Mouse (Mus musculus) thymus, postnatal 10 days (tissue): ENCODE results near the gene Snx29.

Experiments used
- DNase-seq, 2 experiments: peaks; one replicate each; pipeline ENCODE4 v3.0.0; 2021; ENCODE audit warnings: low spot score in 2 of 2

The Snx29 gene

DNA sequence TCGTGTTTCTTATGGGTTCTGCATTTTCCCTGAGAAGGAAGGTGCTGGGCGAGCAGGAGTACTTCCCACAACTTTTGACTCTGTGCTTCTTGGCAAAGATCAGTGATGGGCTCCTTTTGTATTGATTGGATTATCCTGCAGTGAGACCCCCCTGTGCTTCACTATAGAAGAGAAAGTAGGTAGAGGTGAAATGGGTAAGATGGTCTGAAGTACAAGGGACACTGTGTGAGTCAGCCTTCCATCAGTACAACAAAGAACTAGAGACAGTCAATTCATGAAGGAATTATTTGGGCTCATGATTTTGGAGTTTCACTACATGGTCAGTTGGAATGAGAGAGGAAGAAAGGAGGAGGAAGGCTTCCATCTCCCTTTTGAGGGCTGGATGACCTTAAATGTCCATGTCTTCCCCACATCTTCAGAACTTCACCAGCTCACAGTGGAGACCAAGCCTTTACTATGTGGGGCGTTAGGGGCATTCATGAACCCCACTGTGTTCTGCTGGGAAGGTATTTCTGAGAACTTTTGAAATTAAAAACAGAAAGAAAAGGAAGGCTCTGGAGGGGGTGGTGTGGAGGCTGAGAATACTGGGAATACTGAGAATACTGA, 363.1 kb downstream of the Snx29 start:
- no peak for DNase-seq

DNA sequence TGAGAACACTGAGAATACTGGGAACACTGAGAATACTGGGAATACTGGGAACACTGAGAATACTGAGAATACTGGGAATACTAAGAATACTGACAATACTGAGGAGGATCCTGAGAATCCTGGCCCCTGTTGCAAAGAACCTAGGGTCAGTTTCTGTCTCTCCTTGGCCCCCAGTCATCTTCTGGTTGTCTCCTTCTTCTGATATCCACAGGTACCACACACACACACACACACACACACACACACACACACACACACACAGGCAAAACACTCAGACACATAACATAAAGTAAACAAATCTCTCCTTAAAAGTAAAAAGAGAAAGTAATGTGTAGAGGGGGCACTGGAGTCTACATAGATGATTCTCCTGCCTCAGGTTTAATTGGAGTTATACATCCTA, 365.1 kb downstream of the Snx29 start:
- DNase-seq: no peak

DNA sequence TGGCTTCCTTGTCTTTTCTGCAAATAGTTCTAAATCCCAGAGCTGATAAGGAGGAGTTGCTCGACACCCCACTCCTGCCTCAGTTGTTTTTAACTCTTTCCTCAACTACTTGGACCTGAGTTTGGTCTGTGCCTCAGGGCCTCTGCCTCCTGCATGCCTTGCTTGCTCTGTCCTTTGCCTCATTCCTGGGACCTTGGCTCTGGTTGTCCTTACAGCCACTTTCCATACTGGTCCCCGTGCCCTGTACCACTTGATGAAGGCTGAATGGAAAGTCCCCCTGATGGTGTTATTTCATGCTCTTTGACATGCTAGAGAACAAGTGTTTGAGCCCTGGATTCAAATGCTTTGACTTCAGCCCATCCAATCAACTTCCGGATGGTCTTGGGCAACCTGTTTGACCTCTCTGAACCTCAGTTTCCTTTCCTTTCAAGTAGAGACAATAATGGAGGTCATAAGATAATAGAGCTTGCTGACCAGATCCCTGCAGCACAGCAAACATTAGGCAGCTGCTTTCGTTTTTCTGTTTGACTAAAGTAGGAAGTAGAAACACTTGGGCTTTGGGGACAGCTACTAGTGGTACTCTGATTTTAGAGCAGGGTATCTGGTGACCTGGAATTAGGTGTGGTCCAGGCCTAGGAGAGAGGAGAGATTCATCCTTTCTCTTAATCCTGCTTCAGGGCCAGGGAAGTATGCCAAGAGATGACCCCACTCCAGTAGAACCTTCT, 365.7 kb downstream of the Snx29 start:
- no peak for DNase-seq

DNA sequence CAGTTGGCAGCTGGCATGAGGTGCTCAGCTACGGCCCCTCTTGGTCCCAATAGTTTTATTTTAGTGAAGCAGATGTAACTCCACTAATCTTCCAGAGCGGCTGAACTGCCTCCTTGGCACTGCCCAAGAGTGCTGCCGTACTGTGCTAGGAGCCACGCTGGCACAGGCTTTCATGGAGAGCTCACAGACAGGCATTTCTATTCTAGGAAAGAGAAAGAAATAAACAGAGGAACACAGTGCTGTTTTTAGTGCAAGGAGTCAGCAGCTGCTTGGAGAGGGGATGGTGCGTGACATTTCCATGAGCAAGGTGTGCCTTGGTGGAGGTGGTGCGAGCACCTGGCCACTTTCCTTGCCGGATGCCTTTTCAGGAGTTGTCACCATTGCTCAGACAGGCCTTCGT, 367.4 kb downstream of the Snx29 start:
- DNase-seq: no peak

DNA sequence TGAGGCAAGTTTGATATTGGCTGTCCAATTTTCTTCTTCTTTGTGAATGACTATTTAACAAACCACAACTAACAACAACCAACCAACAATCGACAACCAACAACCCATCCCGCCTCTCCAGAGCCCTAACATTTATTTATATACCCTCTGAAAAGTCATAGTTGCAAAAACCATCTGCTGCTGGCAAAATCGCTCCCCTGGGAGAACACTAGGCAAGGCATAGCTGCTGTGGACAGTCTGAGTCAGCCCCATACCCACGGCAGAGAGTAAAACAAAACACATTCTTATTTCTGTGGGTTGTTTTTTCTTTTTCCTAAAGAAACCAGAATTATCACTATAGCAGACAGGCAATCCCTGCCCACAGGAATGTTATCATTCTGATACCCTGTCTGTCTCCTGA, 368.0 kb downstream of the Snx29 start:
- no peak for DNase-seq

DNA sequence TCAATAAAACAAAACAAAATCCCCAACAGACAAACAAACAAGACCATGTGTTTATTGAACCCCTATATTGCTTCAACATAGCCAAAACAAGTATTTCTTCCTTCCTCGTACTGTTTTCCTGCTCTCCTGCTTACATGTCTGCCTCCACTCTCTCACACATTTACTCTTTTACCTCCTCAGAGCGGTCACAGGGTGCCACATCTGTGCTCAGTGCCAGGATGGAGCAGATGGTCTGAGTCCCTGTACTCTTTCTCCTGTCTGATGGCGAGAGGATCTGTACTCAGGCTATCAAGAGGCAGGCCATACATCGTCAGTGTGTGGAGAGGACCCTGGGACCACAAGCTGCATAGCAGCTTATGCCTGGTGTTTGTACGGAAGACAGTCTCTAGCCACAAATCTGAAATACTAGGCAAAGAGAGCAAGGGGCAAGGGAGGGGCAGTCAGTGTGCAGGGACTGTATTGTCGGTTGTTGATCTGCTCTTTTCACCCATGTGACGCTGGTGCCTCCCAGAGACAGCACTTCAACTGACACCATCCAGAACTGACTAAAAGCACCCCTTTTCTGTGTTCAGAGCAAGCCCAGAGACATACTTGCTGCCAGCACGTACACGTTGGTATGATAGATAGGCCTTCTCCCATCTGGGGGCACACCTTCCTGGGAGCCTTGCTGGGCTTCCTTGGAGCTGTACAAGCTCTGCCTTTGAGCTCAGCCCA, 368.9 kb downstream of the Snx29 start:
- DNase-seq: no peak

DNA sequence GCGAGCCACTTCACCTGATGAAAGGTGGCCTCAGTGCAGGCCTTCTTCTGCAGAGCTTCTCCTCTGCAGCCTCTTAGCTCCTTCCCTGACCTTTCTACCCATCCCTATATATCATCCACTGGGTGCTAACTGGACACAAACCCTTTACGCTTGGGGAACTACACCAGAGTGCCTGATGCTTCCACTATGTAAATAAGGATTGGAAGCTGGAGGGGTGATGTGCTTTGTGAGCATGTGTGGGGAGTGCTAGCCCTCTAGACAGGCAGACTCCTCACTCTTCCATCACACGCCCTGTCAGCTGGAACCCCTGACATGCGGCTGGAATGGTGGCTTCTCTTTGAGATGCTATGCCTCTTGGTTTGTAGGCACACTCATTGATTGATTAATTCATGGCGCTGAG, 370.0 kb downstream of the Snx29 start:
- DNase-seq: no peak

DNA sequence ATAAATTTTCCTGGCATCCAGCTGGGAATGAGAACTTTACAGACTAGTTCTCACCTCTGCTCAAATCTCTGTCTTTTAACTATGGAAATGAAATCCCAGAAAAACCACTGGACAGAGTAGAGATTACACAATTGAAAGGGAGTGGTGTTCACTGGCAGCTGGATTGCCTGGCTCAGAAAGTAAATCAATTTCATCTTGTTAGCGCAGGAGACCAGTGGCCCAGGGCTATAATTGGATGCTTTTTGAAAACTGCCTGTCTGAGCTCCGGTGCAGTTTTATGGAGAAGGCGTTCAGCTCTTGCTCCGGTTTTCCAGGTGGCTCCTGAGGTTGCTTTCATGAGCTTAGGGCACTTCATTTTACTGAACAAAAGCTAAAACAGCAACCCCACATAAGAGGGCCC, 371.7 kb downstream of the Snx29 start:
- no peak for DNase-seq

DNA sequence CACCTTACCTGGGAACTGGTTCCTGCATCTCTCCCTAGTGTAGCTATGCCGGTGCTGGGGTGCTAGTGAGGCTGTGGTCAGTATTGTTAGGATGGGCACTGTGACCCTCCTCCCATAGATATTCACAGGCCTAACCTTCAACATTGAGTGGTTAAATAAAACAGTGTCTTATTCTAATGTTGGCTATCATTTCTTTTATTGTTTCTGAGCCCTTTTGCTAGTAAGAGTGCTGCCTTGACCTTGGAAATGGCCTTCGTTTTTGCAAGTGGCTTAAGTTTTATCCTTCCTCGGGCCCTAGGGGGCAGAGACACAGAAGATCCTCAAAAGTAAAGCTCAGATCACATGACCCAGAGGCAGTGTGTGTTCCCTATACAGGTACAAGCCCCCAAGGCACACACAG, 374.1 kb downstream of the Snx29 start:
- no peak for DNase-seq

DNA sequence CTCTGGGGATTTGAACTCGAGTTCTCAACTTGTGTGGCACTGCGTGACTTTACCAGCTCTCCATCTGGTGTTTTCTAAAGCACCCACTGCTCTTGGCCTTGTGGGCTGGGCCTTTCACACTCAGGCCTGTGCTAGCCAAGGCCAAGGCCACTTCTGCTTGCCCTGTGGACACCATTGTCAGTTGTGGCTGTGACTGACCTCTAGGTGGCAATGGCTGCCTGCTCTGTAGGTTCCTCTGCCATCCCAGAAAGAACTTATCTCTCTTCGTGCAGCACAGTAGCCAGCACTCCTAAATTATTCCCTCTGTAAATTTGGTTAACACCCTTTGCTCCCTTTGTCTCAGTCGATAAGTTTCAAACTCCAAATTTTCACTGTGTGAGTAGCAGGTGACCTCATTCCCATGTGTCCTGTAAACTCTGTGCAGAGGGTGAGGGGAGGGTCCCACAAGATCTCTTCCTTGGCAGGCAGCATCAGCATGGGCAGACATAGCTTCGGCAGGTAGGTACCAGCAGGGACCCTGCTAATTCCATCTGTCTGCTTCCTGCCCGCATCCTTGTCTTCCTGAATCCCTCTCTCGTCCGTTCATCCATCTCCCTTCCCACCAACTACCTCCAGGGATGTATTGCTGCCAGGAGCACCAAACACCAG, 375.1 kb downstream of the Snx29 start:
- no peak for DNase-seq

DNA sequence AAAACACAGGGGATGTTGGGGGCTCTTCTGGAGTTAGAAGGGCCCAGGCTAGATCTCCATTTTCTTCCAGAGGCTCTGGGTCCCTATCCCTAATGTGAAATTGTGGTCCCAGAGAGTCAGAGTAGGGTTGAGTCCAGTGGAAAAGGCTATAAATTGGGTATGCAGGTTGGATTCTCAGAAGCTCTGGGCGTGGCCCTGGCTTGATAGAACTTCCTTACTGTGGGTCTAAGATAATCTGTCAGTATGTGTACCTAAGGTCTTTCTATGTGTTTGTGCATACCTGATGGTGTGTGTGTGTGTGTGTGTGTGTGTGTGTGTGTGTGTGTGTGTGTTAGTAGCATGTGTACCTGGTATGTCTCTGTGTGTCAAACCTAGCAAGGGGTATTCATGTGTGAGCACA, 378.9 kb downstream of the Snx29 start:
- DNase-seq: no peak

DNA sequence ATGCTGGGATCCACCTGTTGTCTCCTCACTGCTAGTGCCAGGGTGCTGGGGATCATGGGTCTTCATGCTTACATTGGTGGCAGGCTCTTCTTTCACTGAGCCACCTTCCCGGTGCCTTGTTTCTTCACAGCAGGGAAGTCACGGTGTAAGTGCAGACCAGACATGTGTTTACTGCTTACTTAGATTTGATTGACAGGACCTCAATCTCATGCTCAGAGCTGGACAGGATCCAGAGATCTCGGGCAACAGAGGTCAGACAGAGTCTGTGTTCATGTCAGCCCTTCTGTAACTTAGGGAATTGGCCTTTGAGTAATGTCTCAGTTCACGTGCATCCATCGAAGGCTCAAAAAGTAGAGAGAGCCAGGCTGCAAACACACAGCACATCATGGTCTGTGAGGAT, 381.4 kb downstream of the Snx29 start:
- DNase-seq: no peak

DNA sequence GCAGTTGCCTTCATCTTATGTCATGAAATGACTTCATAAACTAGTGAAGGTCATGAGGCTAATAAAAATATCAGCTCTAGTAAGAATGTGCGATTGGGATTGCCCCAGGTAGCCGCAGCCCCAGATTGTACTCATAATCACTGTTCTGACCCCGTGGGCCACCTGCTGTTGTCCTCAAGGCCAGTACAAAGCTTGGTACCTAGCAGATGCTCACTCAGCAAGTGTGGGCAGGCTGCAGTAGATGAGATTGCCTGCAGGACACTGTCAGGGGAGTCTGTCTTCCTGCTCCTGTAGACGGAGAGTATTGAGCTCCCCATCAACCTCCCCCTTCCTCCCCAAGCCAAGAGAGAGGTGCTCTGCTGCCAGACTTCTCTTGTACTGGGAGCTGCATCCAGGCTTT, 382.7 kb downstream of the Snx29 start:
- DNase-seq: no peak

DNA sequence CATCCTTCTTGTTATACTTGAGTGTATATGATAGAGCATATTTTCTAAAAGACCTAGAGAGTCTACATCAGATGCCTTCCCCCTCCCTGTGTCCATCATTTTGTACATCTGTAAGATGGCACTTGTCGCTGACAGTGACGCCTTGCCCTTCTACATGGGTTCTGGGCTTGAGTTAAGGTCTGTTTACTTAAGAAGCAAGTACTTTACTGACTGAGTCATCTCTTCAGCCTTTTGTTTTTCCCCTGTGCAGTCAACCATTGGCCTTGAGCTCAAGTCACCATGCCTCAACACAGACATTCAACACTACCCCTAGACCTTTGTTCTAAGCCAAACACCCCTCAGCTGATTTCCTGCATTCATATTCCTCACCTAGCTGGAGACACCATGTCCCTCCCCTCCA, 385.4 kb downstream of the Snx29 start:
- no peak for DNase-seq

DNA sequence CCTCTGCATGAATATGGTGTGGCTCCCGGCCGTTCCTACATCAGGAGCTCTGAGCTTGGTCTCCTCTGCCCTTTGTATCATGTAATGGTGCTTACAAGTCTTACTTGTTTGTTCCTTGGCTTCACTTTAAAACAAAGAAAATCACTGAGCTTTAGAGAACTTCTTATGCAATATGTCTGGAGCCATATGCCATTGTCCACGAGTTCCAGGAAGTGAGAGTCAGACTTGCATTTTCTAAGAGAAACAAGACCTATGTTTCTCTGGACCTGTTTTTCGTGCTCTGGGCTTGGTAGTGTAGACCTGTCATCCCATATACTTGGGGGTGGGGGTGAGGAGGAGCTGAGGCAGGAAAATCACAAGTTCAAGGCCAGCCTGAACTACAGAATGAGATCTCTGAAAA, 386.7 kb downstream of the Snx29 start:
- DNase-seq: no peak

DNA sequence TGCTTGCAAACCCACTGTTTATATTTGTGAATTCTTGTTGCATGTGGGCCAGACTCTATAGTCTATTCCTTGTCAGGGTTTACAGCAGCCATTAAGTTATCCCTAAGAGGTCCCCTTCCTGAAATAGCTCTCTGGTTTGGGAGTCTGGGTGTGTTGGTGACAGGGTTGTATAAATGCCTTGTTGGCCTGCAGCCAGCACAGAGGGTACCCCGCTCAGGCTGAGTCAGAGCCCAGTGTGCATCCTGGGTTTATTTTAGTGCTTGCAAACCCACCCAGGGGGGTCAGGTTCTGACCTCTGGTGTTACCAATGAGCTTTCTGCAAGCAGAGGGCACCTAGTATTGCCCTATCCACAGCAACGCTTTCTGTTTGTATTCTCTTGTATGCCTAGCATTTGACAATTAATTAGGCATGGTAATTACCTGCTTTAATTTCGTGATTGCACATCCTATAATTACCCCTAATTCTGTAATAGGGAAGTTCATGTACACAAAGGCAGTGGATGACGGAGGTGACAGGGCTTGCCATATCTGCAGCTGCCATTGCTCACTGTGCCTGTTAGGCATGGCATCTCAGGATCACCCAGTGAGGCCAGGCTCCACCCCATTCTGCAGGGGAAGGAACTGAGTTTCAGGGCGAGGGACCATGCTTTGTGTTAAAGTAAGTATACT, 387.4 kb downstream of the Snx29 start:
- no peak for DNase-seq

DNA sequence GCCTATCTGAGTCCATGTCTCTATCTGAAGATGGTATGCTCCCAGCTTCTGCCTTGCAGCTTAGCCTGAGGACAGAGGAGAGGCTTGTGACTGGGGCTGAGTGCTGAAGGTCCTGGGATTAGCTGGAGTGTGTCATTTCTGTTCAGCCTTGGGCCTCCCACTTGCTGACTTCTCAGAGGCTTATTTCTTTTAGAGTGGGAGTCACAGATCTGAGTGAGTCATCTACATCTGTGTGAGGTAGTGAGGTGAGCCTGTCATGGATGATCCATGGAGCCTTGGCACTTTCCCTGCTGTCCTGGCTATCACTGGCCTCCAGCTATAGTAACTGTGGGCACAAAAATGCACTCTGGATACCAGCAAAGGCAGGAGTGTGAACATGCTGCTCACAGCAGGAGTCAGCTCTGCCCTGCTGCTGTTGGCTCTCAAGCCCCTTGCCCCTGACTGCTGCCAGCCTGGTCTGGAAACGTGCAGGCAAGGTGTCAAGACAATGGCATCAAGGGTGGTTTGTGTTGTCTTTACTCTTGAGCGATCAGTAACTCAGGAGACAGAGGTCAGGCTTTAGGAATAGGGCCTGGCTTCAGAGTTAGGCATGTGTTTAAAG, 390.7 kb downstream of the Snx29 start:
- DNase-seq: no peak

DNA sequence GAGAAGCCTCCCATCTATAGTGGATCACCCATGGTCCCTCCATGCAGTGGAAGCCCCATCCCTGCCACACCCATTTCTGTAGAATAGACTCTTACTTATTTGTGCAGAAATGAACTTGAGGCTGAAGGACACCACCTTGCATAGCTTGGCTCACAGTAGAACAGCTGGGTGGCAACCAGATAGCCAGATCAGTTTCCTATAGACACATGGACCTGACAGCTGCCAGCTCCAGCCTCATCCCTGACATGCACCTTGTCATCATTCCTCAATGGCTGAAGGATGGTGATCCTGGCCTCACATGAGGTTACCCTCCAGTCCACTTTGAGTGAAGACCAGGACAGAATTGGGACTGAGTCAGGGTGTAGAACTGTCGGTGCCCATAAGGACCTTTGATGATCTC, 394.2 kb downstream of the Snx29 start:
- DNase-seq: no peak

DNA sequence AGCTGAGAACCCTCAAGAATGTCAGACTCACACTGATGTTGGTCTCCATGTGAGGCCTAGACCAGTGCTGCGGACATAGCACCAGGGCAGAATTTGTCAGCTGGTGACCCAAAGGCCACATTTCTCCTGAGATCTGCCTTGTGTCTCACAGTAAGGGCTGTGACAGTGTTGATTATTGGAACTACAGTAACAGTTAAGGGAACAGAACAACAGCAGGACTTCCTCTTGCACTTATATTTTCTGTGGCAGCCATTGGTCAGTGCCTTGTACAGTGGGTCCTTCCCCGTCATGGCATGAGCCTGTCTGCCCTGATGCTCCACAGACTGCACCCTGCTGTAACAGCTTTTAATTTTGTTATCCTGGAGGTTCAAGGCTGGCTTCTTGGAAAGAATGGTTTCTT, 403.2 kb downstream of the Snx29 start:
- DNase-seq: no peak

DNA sequence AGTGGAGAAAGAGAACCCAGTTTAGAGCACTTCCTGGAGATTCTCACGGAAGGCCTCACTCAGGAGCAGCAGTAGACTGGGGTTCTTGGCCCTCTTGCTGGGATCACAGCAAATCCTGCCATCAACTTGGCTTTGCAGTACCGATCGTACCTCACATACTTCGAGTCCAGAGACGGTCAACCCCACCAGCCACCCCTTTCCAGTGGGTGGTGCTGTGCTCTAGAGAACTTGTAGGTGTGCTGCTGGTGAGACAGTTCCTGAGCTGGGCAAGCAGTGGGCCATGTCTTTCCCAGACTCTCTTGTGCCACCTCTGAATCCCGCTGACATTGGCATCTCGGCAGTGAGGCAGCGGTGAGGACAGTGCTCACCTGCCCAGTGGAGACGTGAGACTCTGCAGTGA, 404.6 kb downstream of the Snx29 start:
- no peak for DNase-seq

DNA sequence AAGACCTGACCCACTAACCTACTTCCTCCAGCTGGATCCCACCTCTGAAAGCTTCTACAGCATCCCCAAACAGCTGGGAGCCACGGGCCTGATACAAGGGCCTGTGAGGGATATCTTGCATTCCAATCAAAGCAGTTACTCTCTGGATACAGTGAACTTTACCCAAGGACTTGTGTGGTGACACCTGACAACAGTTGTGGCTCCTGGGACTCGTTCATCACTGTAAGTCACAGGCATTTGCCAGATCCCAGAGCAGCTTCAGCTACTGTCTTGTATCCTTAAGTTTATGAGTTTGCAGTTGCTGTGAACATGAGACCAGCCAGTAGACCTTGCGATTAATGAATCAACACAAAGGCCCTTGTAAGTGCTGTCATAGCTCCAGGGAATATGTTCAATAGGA, 405.4 kb downstream of the Snx29 start:
- no peak for DNase-seq

DNA sequence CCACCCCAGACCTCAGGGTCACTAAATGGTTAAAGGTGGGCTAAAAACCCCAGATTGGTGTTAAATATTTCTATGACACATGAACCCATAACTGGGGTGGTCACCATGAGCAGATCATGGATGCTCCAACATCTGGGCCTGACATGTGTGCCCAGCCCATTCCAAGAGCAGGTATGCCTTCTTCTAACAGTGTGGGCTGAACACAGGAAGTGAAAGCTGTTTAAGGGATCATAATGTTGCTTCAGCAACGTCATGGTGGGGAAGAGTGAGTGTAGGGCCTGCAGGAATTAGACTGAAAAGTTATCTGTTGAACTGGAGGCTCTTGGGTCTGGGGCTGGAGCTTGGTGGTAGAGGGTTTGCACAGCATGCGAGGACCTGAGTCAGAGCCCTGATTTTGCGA, 405.9 kb downstream of the Snx29 start:
- no peak for DNase-seq
